Mouse (Mus musculus) liver, embryonic 11.5 days (tissue): ENCODE results near the gene Rrm2. TPM values are rescaled to one million over a fixed set of nuclear protein-coding genes. Genes with fewer than 3 reads are reported as not detected.
A peak's percentile ranks its signal among the peaks of the same experiment; 100 is the strongest.
"Not testable (repeated sequence)": the region's sequence is repeated elsewhere in the genome, so short reads cannot be mapped to it uniquely, and the experiment has no call there.

ENCODE experiments used
- ATAC-seq: fragments of 200-750 bp; cut with Nextera tagmentation; replicated peaks from 2 replicates; pipeline ENCODE4 v1.8.0; 2017; ENCODE audit warnings: moderate number of reproducible peaks, mild to moderate bottlenecking, moderate TSS enrichment, moderate library complexity; ENCODE audit not compliant: low FRiP score
- DNase-seq: peaks from one replicate; pipeline ENCODE4 v3.0.0-alpha.2; 2017; ENCODE audit warnings: low spot score
- H3K27ac ChIP-seq: fragments of 300-500 bp; sonication (generic); 2 replicates; pipeline ENCODE4 v1.5.1; 2014; ENCODE audit warnings: mild to moderate bottlenecking, low read depth, low read length, control low read depth
- H3K27me3 ChIP-seq: fragments of 300-500 bp; sonication (generic); replicated peaks from 2 replicates; pipeline ENCODE4 v1.6.1; 2014; ENCODE audit warnings: low read length, mixed read lengths; ENCODE audit not compliant: control insufficient read depth, insufficient read depth
- H3K36me3 ChIP-seq: fragments of 300-500 bp; sonication (generic); 2 replicates; pipeline ENCODE4 v1.6.1; 2014; ENCODE audit warnings: mild to moderate bottlenecking, low read length, moderate library complexity, mixed read lengths; ENCODE audit not compliant: control insufficient read depth, insufficient read depth
- H3K4me1 ChIP-seq: fragments of 300-500 bp; sonication (generic); replicated peaks from 2 replicates; pipeline ENCODE4 v1.6.1; 2014; ENCODE audit warnings: low read length, mixed read lengths; ENCODE audit not compliant: control insufficient read depth, insufficient read depth
- H3K4me2 ChIP-seq: fragments of 300-500 bp; sonication (generic); 2 replicates; pipeline ENCODE4 v1.6.1; 2014; ENCODE audit warnings: mild to moderate bottlenecking, control low read depth, moderate library complexity
- H3K4me3 ChIP-seq: fragments of 300-500 bp; sonication (generic); 2 replicates; pipeline ENCODE4 v1.5.1; 2014; ENCODE audit warnings: low read depth, low read length, control low read depth
- H3K9ac ChIP-seq: fragments of 300-500 bp; sonication (generic); 2 replicates; pipeline ENCODE4 v1.6.1; 2014; ENCODE audit warnings: low read depth, low read length, control low read depth
- H3K9me3 ChIP-seq: fragments of 300-500 bp; sonication (generic); 2 replicates; pipeline ENCODE4 v1.6.1; 2016; ENCODE audit warnings: low read length, inconsistent platforms, mixed read lengths; ENCODE audit not compliant: control insufficient read depth
- WGBS: fragments of 180-500 bp; shearing (Covaris S2); extraction: QIAGEN DNeasy Blood & Tissue Kit; methylation state at CpG from one replicate; pipeline ENCODE4 v1.1.7; 2014; 5-methylcytosine and 5-hydroxymethylcytosine counted together
- polyA plus RNA-seq: library from polyadenylated mRNA; unstranded; fragments of >200 nt; fragmentation: Nextera tagmentation; extraction: Ambion mirVana; gene quantifications from 2 replicates; pipeline ENCODE4 v1.2.1, GENCODE M21; 2014

The Rrm2 gene
- polyA plus RNA-seq, 1 experiment from 2014 or later, result 422 TPM

DNA sequence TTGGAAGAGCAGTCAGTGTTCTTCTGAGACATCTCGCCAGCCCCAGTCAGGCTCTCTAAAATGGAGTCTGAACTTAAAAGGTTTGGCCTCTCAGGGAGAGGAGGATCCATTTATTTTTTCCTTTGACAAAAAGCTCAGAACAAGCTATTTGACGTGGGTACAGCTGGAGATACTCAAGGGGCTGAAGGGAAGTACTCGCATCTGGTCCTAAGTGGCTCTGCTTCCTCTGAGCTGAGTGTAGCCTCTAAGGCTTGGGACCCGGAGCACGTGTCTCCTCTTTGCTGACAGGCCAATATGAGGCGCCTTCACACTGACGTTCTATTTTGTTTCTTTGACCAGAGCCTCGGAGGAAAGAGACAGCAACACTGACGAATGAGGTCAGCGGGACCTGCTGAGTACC lies 8.5 kb upstream of the Rrm2 start:
- H3K4me1 ChIP-seq, result peaks cover 4% of the 10 kb centered on the region; the same call in 1 of the 2 replicates
- no peaks in the 10 kb centered on the region for H3K9me3 ChIP-seq
- no peak overlapping the region for H3K9ac ChIP-seq
- H3K27me3 ChIP-seq, result no peaks in the 10 kb centered on the region
- H3K4me2 ChIP-seq, result no peak overlapping the region
- H3K4me3 ChIP-seq, result no peak overlapping the region
- 73% methylated on average over 10 of the region's 10 CpGs for WGBS
- H3K36me3 ChIP-seq, result no peaks in the 10 kb centered on the region
- DNase-seq (no peak), ATAC-seq (no peak)
- no peak overlapping the region for H3K27ac ChIP-seq

GRCm38 (mm10) chr12:24701621-24702020 lies 6.4 kb upstream of the Rrm2 start:
- 79% methylated on average over 9 of the region's 9 CpGs for WGBS
- H3K4me3 ChIP-seq, H3K9ac ChIP-seq, H3K4me2 ChIP-seq, H3K4me1 ChIP-seq, H3K36me3 ChIP-seq, H3K27me3 ChIP-seq, H3K9me3 ChIP-seq, H3K27ac ChIP-seq, ATAC-seq, DNase-seq: not testable (repeated sequence)

DNA sequence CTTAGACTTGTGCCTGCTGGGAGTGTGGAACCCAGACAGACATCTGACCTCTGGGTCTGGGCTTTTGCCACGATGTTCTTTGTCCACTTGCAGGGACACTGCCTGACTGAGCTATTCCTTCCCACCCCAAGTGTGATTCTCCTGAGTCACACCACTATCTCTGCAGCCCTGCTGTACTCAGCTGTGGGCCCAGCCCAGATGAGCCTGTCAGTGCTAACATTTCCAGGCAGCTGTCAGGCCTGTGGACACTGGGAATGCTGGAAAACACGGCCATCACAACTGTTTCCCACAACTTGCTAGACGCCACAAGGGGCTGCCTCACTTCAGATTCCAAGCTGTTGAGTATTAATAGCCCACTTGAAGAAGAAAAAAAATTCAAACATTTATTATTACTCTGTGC lies 5.0 kb upstream of the Rrm2 start:
- no peak for DNase-seq
- Histone ChIP-seq H3K4me3 (no peak overlapping the region), H3K4me2 (no peak overlapping the region), H3K9ac (no peak overlapping the region), H3K9me3 (no peaks in the 10 kb centered on the region), H3K4me1 (peaks cover 13% of the 10 kb centered on the region), H3K27me3 (no peaks in the 10 kb centered on the region), H3K27ac (no peak overlapping the region), H3K36me3 (no peaks in the 10 kb centered on the region)
- 71% methylated on average over 3 of the region's 3 CpGs for WGBS
- 0 out of 2 replicates have a peak, but pooled peaks have one; percentile 25 for ATAC-seq

DNA sequence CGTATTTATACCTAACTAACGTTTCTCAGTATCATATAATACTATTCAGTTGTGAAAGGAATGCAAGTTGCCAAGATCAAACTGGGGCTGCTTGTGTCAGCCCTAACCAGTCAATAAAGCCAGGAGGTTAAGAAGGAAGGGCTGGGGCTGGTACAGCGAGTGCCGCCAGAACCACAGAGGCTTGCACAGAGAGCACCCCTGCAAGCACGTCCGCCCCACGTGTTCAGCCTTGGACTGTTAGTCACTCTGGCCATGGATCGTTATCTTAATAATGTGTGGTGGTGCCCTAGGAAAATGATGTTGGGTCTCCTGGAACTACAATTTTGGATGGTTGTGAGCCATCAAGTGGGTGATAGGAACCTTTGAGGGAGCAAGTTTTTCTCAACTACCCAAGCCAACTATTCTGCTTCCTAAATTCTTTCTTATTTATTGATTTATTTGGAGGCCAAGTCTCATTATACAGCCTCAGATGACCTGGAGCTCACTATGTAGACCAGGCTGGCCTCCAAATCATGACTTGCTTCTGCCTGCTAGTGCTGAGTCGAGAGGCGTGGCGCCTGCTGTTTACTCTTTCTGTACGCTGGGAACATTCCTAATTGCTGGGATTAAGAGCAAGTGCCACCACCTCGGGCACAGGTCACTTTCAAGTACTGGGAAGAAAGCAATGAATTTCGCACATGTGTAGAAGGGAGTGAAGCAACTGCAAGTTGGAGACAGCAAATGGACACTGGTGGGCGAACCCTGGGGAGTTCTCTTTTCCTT lies 2.4 kb upstream of the Rrm2 start:
- Histone ChIP-seq H3K4me1 (peaks cover 19% of the 10 kb centered on the region), H3K27ac (peak overlapping the region; percentile 13; the same call in 1 of the 2 replicates), H3K27me3 (no peaks in the 10 kb centered on the region), H3K4me3 (0 out of 2 replicates have a peak overlapping the region, but pooled peaks have one; percentile 96), H3K9ac (no peak overlapping the region), H3K36me3 (peaks cover 7% of the 10 kb centered on the region; the same call in 1 of the 2 replicates), H3K9me3 (no peaks in the 10 kb centered on the region), H3K4me2 (peak overlapping the region; percentile 91)
- DNase-seq, result no peak
- ATAC-seq, result no peak
- WGBS, result 75% methylated on average over 15 of the region's 15 CpGs

- H3K4me1 ChIP-seq, result peaks cover 27% of the 10 kb centered on the region
- WGBS, result under 1% methylated on average over 27 of the region's 27 CpGs
Measured at GRCm38 (mm10) chr12:24706764-24707479, 1.1 kb upstream of the Rrm2 start.

GRCm38 (mm10) chr12:24707480-24707802 lies 600 bp upstream of the Rrm2 start:
- WGBS, result 0% methylated on average over 9 of the region's 9 CpGs
- Histone ChIP-seq H3K4me2 (peak overlapping the region; percentile 91), H3K9ac (peak overlapping the region; percentile 98), H3K27me3 (no peaks in the 10 kb centered on the region), H3K36me3 (peaks cover 21% of the 10 kb centered on the region), H3K9me3 (no peaks in the 10 kb centered on the region), H3K27ac (peak overlapping the region; percentile 91), H3K4me1 (peaks cover 30% of the 10 kb centered on the region), H3K4me3 (peak overlapping the region; percentile 96)
- peak; percentile 37 for DNase-seq
- ATAC-seq, result no peak

More at GRCm38 (mm10) chr12:24706764-24707479, 1.1 kb upstream of the Rrm2 start:
- Histone ChIP-seq H3K36me3 (peaks cover 16% of the 10 kb centered on the region), H3K9me3 (no peaks in the 10 kb centered on the region), H3K27me3 (no peaks in the 10 kb centered on the region), H3K9ac (peak overlapping the region; percentile 98), H3K4me2 (peak overlapping the region; percentile 91), H3K4me3 (peak overlapping the region; percentile 96), H3K27ac (peak overlapping the region; percentile 91)
- peak; percentile 70 for ATAC-seq
- peak; percentile 82 for DNase-seq

DNA sequence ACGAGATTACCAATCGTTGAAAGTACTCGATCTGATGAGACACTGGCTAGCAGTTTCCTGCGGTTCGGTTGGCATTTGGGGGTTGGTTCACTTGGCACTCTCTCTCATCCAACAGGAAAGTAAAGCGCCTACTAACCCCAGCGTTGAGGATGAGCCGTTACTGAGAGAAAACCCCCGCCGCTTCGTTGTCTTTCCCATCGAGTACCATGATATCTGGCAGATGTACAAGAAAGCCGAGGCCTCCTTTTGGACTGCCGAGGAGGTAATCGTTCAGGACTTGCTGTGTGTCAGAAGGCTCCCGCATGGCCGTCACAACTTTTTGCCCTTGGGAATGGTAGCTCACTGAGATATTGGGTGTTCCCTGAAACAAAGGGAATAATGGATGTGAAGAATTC lies 780 bp downstream of the Rrm2 start:
- WGBS, result 2% methylated on average over 17 of the region's 17 CpGs
- peak overlapping the region; percentile 98 for H3K9ac ChIP-seq
- ATAC-seq, result no peak
- H3K36me3 ChIP-seq, result peaks cover 28% of the 10 kb centered on the region
- DNase-seq, result no peak
- peak overlapping the region; percentile 96 for H3K4me3 ChIP-seq
- H3K27me3 ChIP-seq, result no peaks in the 10 kb centered on the region
- H3K4me2 ChIP-seq, result peak overlapping the region; percentile 91
- no peaks in the 10 kb centered on the region for H3K9me3 ChIP-seq
- peaks cover 26% of the 10 kb centered on the region for H3K4me1 ChIP-seq
- H3K27ac ChIP-seq, result peak overlapping the region; percentile 91

DNA sequence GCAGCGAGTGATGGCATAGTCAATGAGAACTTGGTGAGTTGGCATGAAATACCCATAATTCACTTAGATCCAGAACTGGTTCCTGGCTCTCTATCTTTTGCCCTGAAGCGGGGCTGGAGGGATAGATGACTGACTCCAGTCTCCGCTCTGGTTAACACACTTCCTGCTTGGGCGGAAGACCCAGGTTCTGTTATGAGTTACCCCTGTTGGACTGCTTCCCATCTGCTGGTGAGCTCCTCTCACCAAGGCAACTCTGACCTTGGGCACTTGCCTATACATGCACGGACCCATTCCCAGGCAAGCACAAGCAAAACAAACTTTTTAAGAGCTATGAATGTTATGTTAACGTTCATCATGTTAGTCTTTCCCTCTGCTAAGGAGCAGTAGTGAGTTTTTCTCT lies 1.4 kb downstream of the Rrm2 start:
- ATAC-seq (no peak), DNase-seq (no peak)
- H3K9ac ChIP-seq, result peak overlapping the region; percentile 98
- peaks cover 30% of the 10 kb centered on the region for H3K4me1 ChIP-seq
- peak overlapping the region; percentile 91 for H3K27ac ChIP-seq
- H3K4me3 ChIP-seq, result peak overlapping the region; percentile 96
- 17% methylated on average over 6 of the region's 6 CpGs for WGBS
- peak overlapping the region; percentile 91 for H3K4me2 ChIP-seq
- H3K36me3 ChIP-seq, result peaks cover 28% of the 10 kb centered on the region
- H3K9me3 ChIP-seq, result no peaks in the 10 kb centered on the region
- no peaks in the 10 kb centered on the region for H3K27me3 ChIP-seq
